Mouse (Mus musculus) ES-E14 (cell line): ENCODE measurements around the gene Ncoa7. TPM values are rescaled to one million over a fixed set of nuclear protein-coding genes. Genes with fewer than 3 reads are reported as not detected.
"Not testable (repeated sequence)": the region's sequence is repeated elsewhere in the genome, so short reads cannot be mapped to it uniquely, and the experiment has no call there.

Source experiments
- DNase-seq: peaks from one replicate; pipeline ENCODE4 v3.0.0-alpha.2; 2013; ENCODE audit warnings: low read depth, low spot score
- H3K27ac ChIP-seq: 2 replicates; pipeline ENCODE4 v1.5.1; 2012; ENCODE audit warnings: low read depth, mild to moderate bottlenecking, low read length, moderate library complexity, mixed read lengths; ENCODE audit not compliant: poor library complexity, insufficient read depth, severe bottlenecking
- H3K36me3 ChIP-seq: 2 replicates; pipeline ENCODE4 v1.6.1; 2012; ENCODE audit warnings: mild to moderate bottlenecking, low read length, moderate library complexity, mixed read lengths; ENCODE audit not compliant: control insufficient read depth, poor library complexity, insufficient read depth, severe bottlenecking
- H3K4me1 ChIP-seq, 2 experiments: fragments of 150-350 bp in 1 of 2; sonication (generic) in 1 of 2; 2 replicates each; pipeline ENCODE4 v1.6.1; 2012; ENCODE audit warnings: low read length in 2 of 2, mild to moderate bottlenecking in 1 of 2, mixed read lengths in 1 of 2; ENCODE audit not compliant: control insufficient read depth in 2 of 2, insufficient read depth in 2 of 2, poor library complexity in 1 of 2
- H3K4me3 ChIP-seq, 2 experiments: fragments of 150-350 bp in 1 of 2; sonication (generic) in 1 of 2; 2 replicates each; pipeline ENCODE4 v1.5.1; 2012; ENCODE audit warnings: low read length in 2 of 2, low read depth in 1 of 2, mild to moderate bottlenecking in 1 of 2, mixed read lengths in 1 of 2; ENCODE audit not compliant: insufficient read depth in 1 of 2, poor library complexity in 1 of 2, severe bottlenecking in 1 of 2
- H3K9ac ChIP-seq: 2 replicates; pipeline ENCODE4 v1.6.1; 2012; ENCODE audit warnings: low read depth, mild to moderate bottlenecking, low read length, mixed read lengths; ENCODE audit not compliant: poor library complexity, insufficient read depth, severe bottlenecking
- H3K9me3 ChIP-seq: fragments of 150-350 bp; sonication (generic); 2 replicates; pipeline ENCODE4 v1.6.1; 2012; ENCODE audit warnings: low read depth, mild to moderate bottlenecking, low read length; ENCODE audit not compliant: control insufficient read depth, insufficient read depth
- CHD2 ChIP-seq: IDR thresholded peaks from 2 replicates; pipeline ENCODE4 v1.6.1; 2014; ENCODE audit warnings: mild to moderate bottlenecking, low read depth, low read length, inconsistent platforms
- HCFC1 ChIP-seq: IDR thresholded peaks from 2 replicates; pipeline ENCODE4 v1.6.1; 2012; ENCODE audit warnings: low read length, inconsistent platforms, borderline replicate concordance; ENCODE audit not compliant: insufficient read depth
- MAFK ChIP-seq: IDR thresholded peaks from 2 replicates; pipeline ENCODE4 v1.6.1; 2014; ENCODE audit warnings: mild to moderate bottlenecking, low read depth, low read length, inconsistent platforms; ENCODE audit not compliant: insufficient read depth
- ZC3H11A ChIP-seq: IDR thresholded peaks from 2 replicates; pipeline ENCODE4 v1.6.1; 2012; ENCODE audit warnings: low read depth, mild to moderate bottlenecking, inconsistent platforms, low read length, borderline replicate concordance
- ZNF384 ChIP-seq: IDR thresholded peaks from 2 replicates; pipeline ENCODE4 v1.6.1; 2012; ENCODE audit warnings: low read depth, low read length, inconsistent platforms
- in situ Hi-C, 2 experiments: fragments of 600-800 bp; cut with MboI; formaldehyde crosslinking; loops; one replicate each; pipeline ENCODE4 v1.15.1; 2025; ENCODE audit warnings: low sequenced_read_pairs in 2 of 2, inconsistent platforms in 1 of 2; ENCODE audit not compliant: unreplicated experiment in 2 of 2
- total RNA-seq: library from RNA; depleted of rRNA; stranded (reverse); fragments of 300-350 nt; gene quantifications from 2 replicates; pipeline ENCODE4 v1.2.3, GENCODE M21; 2012

The Ncoa7 gene
- total RNA-seq, 1 experiment = 8.7 TPM

DNA sequence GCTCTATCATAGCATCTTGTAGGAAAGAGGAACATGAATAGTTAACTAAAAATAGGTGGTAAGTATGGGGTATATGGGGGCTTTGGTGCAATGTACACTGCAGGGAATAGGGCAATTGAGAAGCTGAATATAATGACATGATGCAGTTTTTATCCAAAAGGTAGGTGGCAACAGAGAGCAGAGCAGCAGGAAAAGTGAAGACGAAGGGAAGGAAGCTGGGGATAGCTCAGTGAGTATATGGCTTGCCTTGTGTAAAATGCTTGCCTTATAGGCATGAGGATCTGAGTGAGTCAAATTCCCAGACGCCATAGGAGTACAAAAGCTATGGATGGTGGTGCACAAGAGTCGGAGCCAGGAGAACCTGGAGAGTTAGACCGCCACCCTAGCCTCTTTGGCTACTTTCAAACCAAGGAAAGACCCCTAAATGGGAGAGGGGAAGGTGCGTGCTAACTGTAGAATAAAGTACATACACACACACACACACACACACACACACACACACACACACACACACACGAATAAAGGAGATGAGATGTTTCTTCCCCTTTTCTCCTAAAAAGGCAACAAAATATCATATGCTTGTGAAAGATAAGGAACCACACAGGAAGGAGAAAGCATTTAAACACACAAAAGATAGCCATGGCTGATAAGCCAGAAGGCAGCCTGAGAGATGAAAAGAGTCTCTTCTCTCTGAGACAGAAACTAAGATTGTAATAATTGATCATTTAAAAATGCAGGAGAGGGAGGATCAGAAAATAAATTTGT lies 142.4 kb downstream of the Ncoa7 start:
- in situ Hi-C loops = no loop called here
- H3K27ac ChIP-seq = no peak overlapping the region
- no peak for DNase-seq

DNA sequence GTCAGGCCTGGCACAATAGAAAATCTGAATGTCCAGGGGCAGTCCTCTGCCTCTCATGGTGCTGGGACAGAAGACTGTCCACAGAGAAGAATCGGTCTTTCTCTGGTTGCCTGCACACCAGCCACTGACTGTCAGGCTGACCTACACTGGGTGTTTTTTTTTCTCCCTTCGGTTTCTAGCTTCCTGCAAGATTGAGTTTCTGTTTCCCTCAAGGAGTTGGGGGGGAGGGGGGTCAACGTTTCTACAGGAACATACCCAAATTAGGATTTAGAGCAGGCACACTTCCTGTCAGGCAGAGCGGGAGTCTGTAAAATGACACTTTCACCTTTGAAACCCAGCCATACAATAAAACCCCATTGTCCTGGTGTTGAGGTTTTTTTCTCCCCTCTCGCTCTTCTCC lies 147.5 kb downstream of the Ncoa7 start:
- H3K4me1 ChIP-seq = peaks cover 4 to 5% of the 10 kb centered on the region in 2 experiments; a peak in 3 of 4 replicates
- H3K9ac ChIP-seq = no peak overlapping the region; the same call in 1 of the 2 replicates
- peaks cover 2% of the 10 kb centered on the region; the same call in 1 of the 2 replicates for H3K36me3 ChIP-seq
- in situ Hi-C loops = no loop called here
- TF ChIP-seq HCFC1 (no peak), ZNF384 (no peak), MAFK (no peak), ZC3H11A (no peak), CHD2 (no peak)
- peak overlapping the region; percentile 37 to 46 for H3K4me3 ChIP-seq
- peak; percentile 28 for DNase-seq
- no peaks in the 10 kb centered on the region for H3K9me3 ChIP-seq
- H3K27ac ChIP-seq = peak overlapping the region; percentile 77

More for the DNA sequence above, 142.4 kb downstream of the Ncoa7 start:
- Histone ChIP-seq H3K9me3 (no peaks in the 10 kb centered on the region), H3K36me3 (peaks cover 2% of the 10 kb centered on the region; the same call in 1 of the 2 replicates), H3K9ac (no peak overlapping the region), H3K4me1 (peaks cover 0 to 3% of the 10 kb centered on the region in 2 experiments; a peak in 2 of 4 replicates), H3K4me3 (no peak overlapping the region)
- TF ChIP-seq ZC3H11A (no peak), MAFK (no peak), HCFC1 (no peak), ZNF384 (no peak), CHD2 (no peak)

DNA sequence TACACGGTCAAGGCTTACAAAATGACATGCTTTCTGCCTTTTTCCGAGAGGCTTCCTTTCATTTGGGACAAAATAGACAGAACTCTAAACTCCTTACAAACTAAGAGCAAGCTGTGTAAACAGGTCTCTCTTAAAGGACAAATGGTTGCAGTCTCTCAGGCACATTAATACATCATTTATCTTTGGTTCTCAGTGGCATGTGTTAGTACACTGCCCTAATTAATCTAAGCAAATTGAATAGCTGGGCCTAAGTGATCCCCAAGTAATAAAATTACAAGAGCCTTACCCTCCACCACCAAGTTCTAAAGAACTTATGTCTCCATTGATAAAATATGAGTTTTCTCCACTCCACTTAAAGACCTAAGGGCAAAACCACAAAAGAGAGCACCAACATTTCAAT lies 155.4 kb downstream of the Ncoa7 start:
- H3K4me1 ChIP-seq = no peaks in the 10 kb centered on the region
- no peak for TF ChIP-seq HCFC1
- no peak for TF ChIP-seq CHD2
- no peak for TF ChIP-seq MAFK
- TF ChIP-seq ZC3H11A = no peak
- no peak for TF ChIP-seq ZNF384
- H3K27ac ChIP-seq = no peak overlapping the region
- DNase-seq = no peak
- in situ Hi-C loops = no loop called here
- H3K9ac ChIP-seq = no peak overlapping the region
- peaks cover 2% of the 10 kb centered on the region; the same call in 1 of the 2 replicates for H3K36me3 ChIP-seq
- H3K4me3 ChIP-seq = no peak overlapping the region
- no peaks in the 10 kb centered on the region for H3K9me3 ChIP-seq

- TF ChIP-seq ZC3H11A (no peak), ZNF384 (no peak), HCFC1 (no peak), MAFK (no peak), CHD2 (no peak)
- H3K9ac ChIP-seq = no peak overlapping the region
- H3K36me3 ChIP-seq = no peaks in the 10 kb centered on the region
- in situ Hi-C loops = no loop called here
- no peak overlapping the region for H3K4me3 ChIP-seq
- H3K9me3 ChIP-seq = no peaks in the 10 kb centered on the region
- no peak overlapping the region for H3K27ac ChIP-seq
- DNase-seq = no peak
- peaks cover 0 to 2% of the 10 kb centered on the region in 2 experiments; a peak in 2 of 4 replicates for H3K4me1 ChIP-seq
These were observed 164.9 kb downstream of the Ncoa7 start for GRCm38 (mm10) chr10:30638216-30638615.

DNA sequence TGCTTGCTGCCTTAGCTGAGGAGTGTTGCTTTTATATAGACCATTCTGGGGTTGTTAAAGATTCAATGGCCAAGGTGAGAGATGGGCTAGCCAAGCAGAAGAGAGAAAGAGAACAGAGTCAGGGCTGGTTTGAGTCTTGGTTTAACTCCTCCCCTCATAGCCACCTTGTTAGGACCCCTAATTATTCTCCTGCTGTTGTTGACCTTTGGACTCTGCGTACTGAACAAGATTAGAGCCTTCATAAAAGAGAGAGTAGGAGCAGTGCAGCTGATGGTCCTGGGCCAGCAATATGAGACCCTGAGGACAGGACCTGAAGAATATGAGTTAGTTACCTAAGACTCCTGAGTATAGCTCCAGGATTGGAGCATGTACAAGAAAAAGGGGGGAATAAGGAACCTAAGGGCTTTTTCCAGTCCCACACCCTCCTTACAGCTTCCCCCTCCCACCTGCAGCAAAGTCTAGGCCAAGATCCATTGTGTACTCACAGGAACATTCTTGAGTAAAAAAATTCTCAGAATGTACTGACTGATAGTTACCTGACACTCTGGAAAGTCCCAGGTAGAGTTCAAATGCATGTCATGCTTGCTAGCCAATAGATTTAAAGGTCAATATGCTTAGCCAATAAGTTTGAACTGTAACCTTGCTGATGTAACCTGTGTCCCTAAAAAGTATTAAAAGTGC lies 166.5 kb downstream of the Ncoa7 start:
- in situ Hi-C loops, H3K27ac ChIP-seq, H3K9ac ChIP-seq, DNase-seq, H3K9me3 ChIP-seq, H3K4me3 ChIP-seq, H3K36me3 ChIP-seq, H3K4me1 ChIP-seq: not testable (repeated sequence)
